9 mouse cellular contexts compared by ENCODE assay signal in genomic region chr16:45684815-45685214, GRCm38 (mm10). TPM values are rescaled to one million over a fixed set of nuclear protein-coding genes. Genes with fewer than 3 reads are reported as not detected.
A peak's percentile ranks its signal among the peaks of the same experiment; 100 is the strongest.
DNase-seq lines count a peak whose midpoint lies in the region; ATAC-seq and TF ChIP-seq lines count a peak whose summit lies in the region.
"Had no signal": no experiment of that assay in that cellular context is flagged by ENCODE, and none has a peak within 500 bp of the region (broad histone marks: within the 10 kb centered on the region; RNA-seq: fewer than 3 reads in every experiment).

No protein-coding gene starts in this region.

- 13% methylated on average over 8 of the region's 8 CpGs for WGBS in embryonic facial prominence, embryonic 14.5 days

- peak; percentile 19 for TF ChIP-seq CTCF in C2C12 (IDR thresholded peaks at IDR 0.05; ENCODE audit: control insufficient read depth, insufficient read depth, insufficient read length)

- no peaks in the 10 kb centered on the region for H3K79me3 ChIP-seq in C2C12 (ENCODE audit: low read depth)

- no peak for ATAC-seq in frontal cortex, adult (ENCODE audit: low TSS enrichment)
- no peak for ATAC-seq in embryonic facial prominence, embryonic 14.5 days (ENCODE audit: low read depth)
- ATAC-seq in inflammation-experienced regulatory T-cells, adult 6 months: peak; percentile 68

- no peak overlapping the region for H3K4me2 ChIP-seq in embryonic facial prominence, embryonic 14.5 days (ENCODE audit: low read depth, low read length)
- H3K4me2 ChIP-seq: lung, embryonic 15.5 days had no signal

- no peak overlapping the region for H3K9ac ChIP-seq in embryonic facial prominence, embryonic 14.5 days (ENCODE audit: low read depth, low read length)
- H3K9ac ChIP-seq: lung, embryonic 15.5 days had no signal

- no peaks in the 10 kb centered on the region for H3K4me1 ChIP-seq in embryonic facial prominence, embryonic 14.5 days (ENCODE audit: control insufficient read depth, insufficient read depth, low read length)
- H3K4me1 ChIP-seq: lung, embryonic 15.5 days had no signal

- no peaks in the 10 kb centered on the region for H3K36me3 ChIP-seq in C2C12 (ENCODE audit: control insufficient read depth, insufficient read depth)
- H3K36me3 ChIP-seq in embryonic facial prominence, embryonic 14.5 days (ENCODE audit: control insufficient read depth, insufficient read depth, low read length): no peaks in the 10 kb centered on the region
- H3K36me3 ChIP-seq: lung, embryonic 15.5 days had no signal

- H3K27me3 ChIP-seq in C2C12 (ENCODE audit: control insufficient read depth, insufficient read depth, insufficient read length): peaks cover 5% of the 10 kb centered on the region
- H3K27me3 ChIP-seq in embryonic facial prominence, embryonic 14.5 days (replicated peaks; ENCODE audit: control insufficient read depth, insufficient read depth, low read length): no peaks in the 10 kb centered on the region
- H3K27me3 ChIP-seq: lung, embryonic 15.5 days had no signal

- H3K27ac ChIP-seq in embryonic facial prominence, embryonic 14.5 days (replicated peaks; ENCODE audit: low read depth, low read length): no peak overlapping the region
- H3K27ac ChIP-seq: lung, embryonic 15.5 days had no signal

- no peak overlapping the region for H3ac ChIP-seq in C2C12 (ENCODE audit: control insufficient read depth, insufficient read length, low read depth)

- DNase-seq in frontal cortex, postnatal 25 days (ENCODE audit: low spot score in 2 of 2): peak; percentile 43 to 63
- peak; percentile 79 to 84 for DNase-seq in adrenal gland, postnatal 36 days
- peak; percentile 54 for DNase-seq in embryonic facial prominence, embryonic 14.5 days (ENCODE audit: low spot score)
- DNase-seq in lung, adult 18-20 months: peak; percentile 44 to 53
- peak; percentile 75 to 80 for DNase-seq in right cerebral cortex, postnatal 10 days (ENCODE audit: low spot score in 2 of 2)

- H3K9me3 ChIP-seq in embryonic facial prominence, embryonic 14.5 days (ENCODE audit: control insufficient read depth, low read length): no peaks in the 10 kb centered on the region
- H3K9me3 ChIP-seq: lung, embryonic 15.5 days had no signal

- no peak overlapping the region for H3K4me3 ChIP-seq in C2C12 (ENCODE audit: insufficient read depth, poor library complexity, severe bottlenecking)
- H3K4me3 ChIP-seq in embryonic facial prominence, embryonic 14.5 days (ENCODE audit: low read depth, low read length): no peak overlapping the region
- H3K4me3 ChIP-seq: lung, embryonic 15.5 days had no signal

- H3K79me2 ChIP-seq in C2C12 (ENCODE audit: control insufficient read depth, insufficient read depth): no peaks in the 10 kb centered on the region

TF ChIP-seq in C2C12, 6 proteins besides CTCF, POLR2A, EP300 and RAD21:
- no peak for TF ChIP-seq FOSL1 (IDR thresholded peaks at IDR 0.05; ENCODE audit: insufficient read depth, low read length, poor library complexity, severe bottlenecking)
- no peak for TF ChIP-seq MYOD1 (IDR thresholded peaks at IDR 0.05; ENCODE audit: control insufficient read depth, insufficient read length, low read depth)
- TF ChIP-seq CEBPB (IDR thresholded peaks at IDR 0.05; ENCODE audit: low read depth): no peak
- no peak for TF ChIP-seq MAX (IDR thresholded peaks at IDR 0.05)
- no peak for TF ChIP-seq MYOG (IDR thresholded peaks at IDR 0.05; ENCODE audit: control insufficient read depth, extremely low read depth, insufficient read length)
- no peak for TF ChIP-seq USF1 (IDR thresholded peaks at IDR 0.05; ENCODE audit: low read depth)
TF ChIP-seq in C2C12: peak in this region for 0.

RNA-seq across cellular contexts. Expression of gene Tmprss7, which starts 8.6 kb away (rescaled TPM):
- not detected for polyA plus RNA-seq in C2C12 (2012; fragmentation: generic; extraction: Trizol)
- total RNA-seq in adrenal gland, postnatal 36 days (2021): under 1 TPM in 1 of 2 experiments, not detected in 1; 0.13 TPM
- polyA plus RNA-seq in embryonic facial prominence, embryonic 14.5 days (2014; fragmentation: Nextera tagmentation; extraction: Ambion mirVana): not detected in 2 replicates
- polyA plus RNA-seq in inflammation-experienced regulatory T-cells, adult 6 months (2017; shearing (Covaris generic)): not detected

RNA-seq across cellular contexts. Expression of gene BC016579, which starts 30.9 kb away (rescaled TPM):
- not detected for polyA plus RNA-seq in C2C12 (2012; fragmentation: generic; extraction: Trizol)
- under 1 TPM; 0.16 to 0.20 TPM for total RNA-seq in adrenal gland, postnatal 36 days (2021)
- polyA plus RNA-seq in embryonic facial prominence, embryonic 14.5 days (2014; fragmentation: Nextera tagmentation; extraction: Ambion mirVana): 0.34 TPM in 1 of 2 replicates, not detected in the other
- polyA plus RNA-seq in inflammation-experienced regulatory T-cells, adult 6 months (2017; shearing (Covaris generic)): not detected

RNA-seq across cellular contexts. Expression of gene Tagln3, which starts 39.6 kb away (rescaled TPM):
- polyA plus RNA-seq in C2C12 (2012; fragmentation: generic; extraction: Trizol): 0.09 TPM
- 1 to 10 TPM; 2.7 to 3.0 TPM for total RNA-seq in adrenal gland, postnatal 36 days (2021)
- 26.0 and 30.6 TPM in 2 replicates for polyA plus RNA-seq in embryonic facial prominence, embryonic 14.5 days (2014; fragmentation: Nextera tagmentation; extraction: Ambion mirVana)
- polyA plus RNA-seq in inflammation-experienced regulatory T-cells, adult 6 months (2017; shearing (Covaris generic)): 1 to 10 TPM in 1 of 3 experiments, under 1 TPM in 1, not detected in 1; 0.55 to 1.1 TPM

RNA-seq across cellular contexts. Expression of gene Abhd10, which starts 57.9 kb away (rescaled TPM):
- 7.6 TPM for polyA plus RNA-seq in C2C12 (2012; fragmentation: generic; extraction: Trizol)
- total RNA-seq in adrenal gland, postnatal 36 days (2021): 10 to 100 TPM; 17.0 to 28.8 TPM
- 27.4 and 34.6 TPM in 2 replicates for polyA plus RNA-seq in embryonic facial prominence, embryonic 14.5 days (2014; fragmentation: Nextera tagmentation; extraction: Ambion mirVana)
- polyA plus RNA-seq in inflammation-experienced regulatory T-cells, adult 6 months (2017; shearing (Covaris generic)): 10 to 100 TPM; 22.7 to 25.9 (median 24.1) TPM

Comparison
In these comparisons a context has a peak if more than half of its experiments do, and no peak if none do; other contexts are left out.
1. RNA of gene Tagln3, which starts 39.6 kb away (polyA plus RNA-seq): 26.0 to 30.6 TPM in embryonic facial prominence, embryonic 14.5 days; 0.55 to 1.1 TPM in inflammation-experienced regulatory T-cells, adult 6 months and 0.09 TPM in C2C12 (single experiment); every median in the first group is over 10 times any median in the second.
2. Peak in every context shown above with its lines, with median percentiles within 50 percentile points of each other: DNase-seq.